Mouse (Mus musculus) adipose tissue, adult 10 weeks (tissue): Measurements from ENCODE around the gene Olfr598. TPM values are rescaled to one million over a fixed set of nuclear protein-coding genes. Genes with fewer than 3 reads are reported as not detected.

Experiments
- polyA plus RNA-seq: library from polyadenylated mRNA; stranded (reverse); fragments of 350-450 nt; fragmentation: Illumina TruSeq; extraction: RNeasy Lipid Tissue Mini Kit (QIAGEN cat#74804); gene quantifications from one replicate; pipeline ENCODE4 v1.2.3, GENCODE M21; 2014; ENCODE audit warnings: low read depth, low replicate concordance

Olfr598 gene
- not detected for polyA plus RNA-seq

GRCm38 (mm10) chr7:103323268-103323667, at the start of gene Olfr598:
Gene Olfr598 (plus strand): TSS chr7:103323568.

DNA sequence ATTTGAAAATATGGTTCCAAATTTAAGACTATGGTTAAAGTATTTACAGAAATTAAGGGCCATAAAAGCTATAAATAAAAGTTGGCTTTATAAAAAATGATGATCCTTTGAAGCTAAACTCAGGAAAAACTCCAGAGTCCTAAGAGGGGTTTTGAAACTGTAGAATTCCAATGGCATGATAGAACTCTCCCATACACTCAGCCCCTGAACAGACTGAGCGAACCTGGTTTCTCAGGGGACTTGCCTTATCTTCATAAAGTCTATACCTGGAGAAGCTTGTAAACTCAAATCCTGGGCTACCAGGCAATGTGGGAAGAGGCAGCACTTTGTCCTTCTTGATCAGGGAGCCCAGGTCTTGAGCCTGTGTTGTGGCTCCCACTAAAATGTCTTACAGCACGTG, 18.0 kb upstream of the Olfr598 start, which contains the start of gene Olfr596:
Gene Olfr596 (plus strand): TSS at position 301 of the 400 bp plus-strand sequence.

GRCm38 (mm10) chr7:103316015-103316414, 7.4 kb upstream of the Olfr598 start, which contains the start of gene Olfr597:
Gene Olfr597 (plus strand): TSS chr7:103316315.

GRCm38 (mm10) chr7:103335617-103336016, 12.2 kb downstream of the Olfr598 start, which contains the start of gene Olfr599:
Gene Olfr599 (plus strand): TSS chr7:103335917.

GRCm38 (mm10) chr7:103349569-103349968, 26.2 kb downstream of the Olfr598 start, which contains the start of gene Olfr600:
Gene Olfr600 (minus strand): TSS chr7:103349669.

DNA sequence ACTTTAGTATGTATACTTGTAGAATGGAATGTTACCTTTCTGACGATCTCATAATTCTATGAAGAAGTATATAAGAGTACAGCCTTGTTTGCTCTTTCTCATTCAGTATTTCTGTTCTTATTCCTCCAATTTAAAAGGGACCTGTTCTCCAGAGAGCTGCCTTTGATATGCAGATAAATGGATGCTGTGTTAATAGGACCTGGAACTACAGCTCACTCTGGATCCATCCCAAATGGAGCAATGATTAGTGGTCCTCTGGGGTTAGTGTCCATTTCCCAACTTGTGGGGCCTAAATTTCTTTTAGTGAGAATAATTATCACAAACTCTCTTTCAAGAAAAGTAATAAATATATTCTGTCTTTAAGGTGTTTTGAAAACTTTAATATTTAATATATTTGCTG, 39.2 kb downstream of the Olfr598 start, which contains the start of gene Olfr601:
Gene Olfr601 (minus strand): TSS at position 101 of the 400 bp plus-strand sequence.

Other genes starting within 250 kb of the Olfr598 start
- not detected for gene Olfr584, start 241.7 kb upstream of the Olfr598 start, polyA plus RNA-seq
- not detected for gene Olfr585, start 225.8 kb upstream of the Olfr598 start, polyA plus RNA-seq
- not detected for gene Olfr586, start 197.9 kb upstream of the Olfr598 start, polyA plus RNA-seq
- gene Olfr588-ps1, start 182.7 kb upstream of the Olfr598 start, polyA plus RNA-seq = not detected
- gene Olfr589, start 167.2 kb upstream of the Olfr598 start, polyA plus RNA-seq = not detected
- not detected for gene Olfr591, start 145.2 kb upstream of the Olfr598 start, polyA plus RNA-seq
- gene Olfr592, start 138.8 kb upstream of the Olfr598 start, polyA plus RNA-seq = not detected
- gene Olfr593, start 111.7 kb upstream of the Olfr598 start, polyA plus RNA-seq = not detected
- not detected for gene Olfr594, start 106.6 kb upstream of the Olfr598 start, polyA plus RNA-seq
- not detected for gene Usp17ld, start 71.1 kb upstream of the Olfr598 start, polyA plus RNA-seq
- not detected for gene Olfr596, start 17.9 kb upstream of the Olfr598 start, polyA plus RNA-seq
- gene Olfr597, start 7.3 kb upstream of the Olfr598 start, polyA plus RNA-seq = not detected
- not detected for gene Olfr599, start 12.3 kb downstream of the Olfr598 start, polyA plus RNA-seq
- not detected for gene Olfr600, start 26.1 kb downstream of the Olfr598 start, polyA plus RNA-seq
- not detected for gene Olfr601, start 39.1 kb downstream of the Olfr598 start, polyA plus RNA-seq
- not detected for gene Olfr603, start 62.6 kb downstream of the Olfr598 start, polyA plus RNA-seq
- gene Usp17lc, start 91.5 kb downstream of the Olfr598 start, polyA plus RNA-seq = not detected
- gene Olfr605, start 121.9 kb downstream of the Olfr598 start, polyA plus RNA-seq = not detected
- gene Olfr606, start 125.5 kb downstream of the Olfr598 start, polyA plus RNA-seq = not detected
- not detected for gene Olfr607, start 140.6 kb downstream of the Olfr598 start, polyA plus RNA-seq
- gene Olfr608, start 146.3 kb downstream of the Olfr598 start, polyA plus RNA-seq = not detected
- not detected for gene Olfr609, start 174.5 kb downstream of the Olfr598 start, polyA plus RNA-seq
- not detected for gene Olfr610, start 188.6 kb downstream of the Olfr598 start, polyA plus RNA-seq
- not detected for gene Olfr611, start 197.3 kb downstream of the Olfr598 start, polyA plus RNA-seq
- not detected for gene Olfr612, start 219.1 kb downstream of the Olfr598 start, polyA plus RNA-seq
- gene Olfr613, start 224.5 kb downstream of the Olfr598 start, polyA plus RNA-seq = not detected
- not detected for gene Olfr615, start 232.5 kb downstream of the Olfr598 start, polyA plus RNA-seq
- gene Olfr616, start 245.6 kb downstream of the Olfr598 start, polyA plus RNA-seq = not detected
- gene Olfr617, start 249.5 kb downstream of the Olfr598 start, polyA plus RNA-seq = not detected